In genomic region chr6:67159726-67160523, GRCm38 (mm10) we compare ENCODE assay signal across 1 mouse cellular context.
TF ChIP-seq lines count a peak whose summit lies in the region.

No protein-coding gene starts in this region.

TF ChIP-seq in MEL, 35 proteins besides CTCF, POLR2A, EP300 and RAD21 (continued from another document):
- TF ChIP-seq BHLHE40 (IDR thresholded peaks at IDR 0.05; ENCODE audit: borderline replicate concordance, low read depth, low read length) (0 out of 2 replicates have a peak, but pooled peaks have one; percentile 6), POLR2AphosphoS5 (IDR thresholded peaks at IDR 0.05; ENCODE audit: borderline replicate concordance, low read depth, low read length) (no peak), MAX (IDR thresholded peaks at IDR 0.05; ENCODE audit: low read length) (0 out of 2 replicates have a peak, but pooled peaks have one; percentile 15), ETS1 (IDR thresholded peaks at IDR 0.05; ENCODE audit: low read depth, low read length) (no peak), TBP (IDR thresholded peaks at IDR 0.05; ENCODE audit: low read depth, low read length) (no peak), ZMIZ1 (IDR thresholded peaks at IDR 0.05; ENCODE audit: low read depth, low read length) (no peak), ELF1 (IDR thresholded peaks at IDR 0.05; ENCODE audit: low read depth, low read length) (no peak), NELFE (IDR thresholded peaks at IDR 0.05; ENCODE audit: low read depth, low read length) (no peak), SMC3 (IDR thresholded peaks at IDR 0.05; ENCODE audit: low read depth, low read length) (no peak), POLR2AphosphoS2 (IDR thresholded peaks at IDR 0.05; ENCODE audit: low read length) (no peak), ZKSCAN1 (IDR thresholded peaks at IDR 0.05; ENCODE audit: low read depth, low read length) (no peak), TCF12 (IDR thresholded peaks at IDR 0.05; ENCODE audit: low read depth, low read length) (peak; percentile 58; the same call in 1 of the 2 replicates), CHD1 (IDR thresholded peaks at IDR 0.05; ENCODE audit: low read depth, low read length) (no peak)
